Comparison of ENCODE assay signal across 19 mouse cellular contexts in genomic region chr7:132448511-132449154, GRCm38 (mm10).
A peak's percentile ranks its signal among the peaks of the same experiment; 100 is the strongest.
DNase-seq lines count a peak whose midpoint lies in the region; ATAC-seq and TF ChIP-seq lines count a peak whose summit lies in the region.
"Had no signal": no experiment of that assay in that cellular context is flagged by ENCODE, and none has a peak within 500 bp of the region (broad histone marks: within the 10 kb centered on the region; RNA-seq: fewer than 3 reads in every experiment).

No protein-coding gene starts in this region.

- peak; percentile 90 for TF ChIP-seq EP300 in stomach, postnatal 0 days (optimal IDR thresholded peaks at IDR 0.05)

- TF ChIP-seq CTCF in stomach, postnatal 0 days (IDR thresholded peaks at IDR 0.05; ENCODE audit: low read depth), result no peak

- no peak overlapping the region for H3K9ac ChIP-seq in liver, embryonic 11.5 days (ENCODE audit: low read depth, low read length)
- no peak overlapping the region for H3K9ac ChIP-seq in lung, embryonic 16.5 days (ENCODE audit: low read length)
- H3K9ac ChIP-seq in stomach, postnatal 0 days (ENCODE audit: low read length), result no peak overlapping the region
- H3K9ac ChIP-seq: embryonic facial prominence, embryonic 15.5 days; forebrain, embryonic 15.5 days; hindbrain, embryonic 13.5 days; liver, embryonic 14.5 days; midbrain, embryonic 12.5 days; neural tube, embryonic 13.5 days had no signal

- no peaks in the 10 kb centered on the region for H3K4me1 ChIP-seq in liver, embryonic 11.5 days (replicated peaks; ENCODE audit: control insufficient read depth, insufficient read depth, low read length)
- no peaks in the 10 kb centered on the region; the same call in 1 of the 2 replicates for H3K4me1 ChIP-seq in embryonic facial prominence, embryonic 10.5 days
- H3K4me1 ChIP-seq in lung, embryonic 16.5 days (replicated peaks; ENCODE audit: control insufficient read depth, insufficient read depth, low read length), result peaks cover 5% of the 10 kb centered on the region; the same call in 1 of the 2 replicates
- H3K4me1 ChIP-seq in stomach, postnatal 0 days (replicated peaks; ENCODE audit: control insufficient read depth, insufficient read depth), result no peaks in the 10 kb centered on the region; the same call in 1 of the 2 replicates
- H3K4me1 ChIP-seq: midbrain, embryonic 12.5 days had no signal

- no peak overlapping the region for H3K4me3 ChIP-seq in liver, embryonic 11.5 days (ENCODE audit: low read depth, low read length)
- no peak overlapping the region for H3K4me3 ChIP-seq in embryonic facial prominence, embryonic 10.5 days
- no peak overlapping the region for H3K4me3 ChIP-seq in lung, embryonic 16.5 days (ENCODE audit: low read length)
- H3K4me3 ChIP-seq in stomach, postnatal 0 days (ENCODE audit: low read depth, low read length), result no peak overlapping the region
- H3K4me3 ChIP-seq: embryonic facial prominence, embryonic 15.5 days; forebrain, embryonic 15.5 days; heart, embryonic 10.5 days; hindbrain, embryonic 13.5 days; midbrain, embryonic 12.5 days; neural tube, embryonic 13.5 days had no signal

- H3K36me3 ChIP-seq in liver, embryonic 11.5 days (ENCODE audit: control insufficient read depth, insufficient read depth, low read length), result no peaks in the 10 kb centered on the region
- H3K36me3 ChIP-seq in embryonic facial prominence, embryonic 10.5 days (replicated peaks), result no peaks in the 10 kb centered on the region
- no peaks in the 10 kb centered on the region for H3K36me3 ChIP-seq in lung, embryonic 16.5 days (ENCODE audit: control insufficient read depth, insufficient read depth, low read length)
- no peaks in the 10 kb centered on the region for H3K36me3 ChIP-seq in stomach, postnatal 0 days (ENCODE audit: control insufficient read depth, insufficient read depth, low read length)
- H3K36me3 ChIP-seq: embryonic facial prominence, embryonic 15.5 days; forebrain, embryonic 15.5 days; heart, embryonic 10.5 days; hindbrain, embryonic 13.5 days; midbrain, embryonic 12.5 days; neural tube, embryonic 13.5 days had no signal

- peak; percentile 50 for DNase-seq in liver, embryonic 11.5 days (ENCODE audit: low spot score)
- no peak for DNase-seq in liver
- peak; percentile 44 for DNase-seq in embryonic facial prominence, embryonic 10.5 days (ENCODE audit: low spot score)
- DNase-seq in stomach, postnatal 0 days (ENCODE audit: low spot score), result peak; percentile 31
- DNase-seq in frontal cortex, postnatal 10 days (ENCODE audit: low spot score in 2 of 2), result no peak
- DNase-seq in heart, adult 9 months (ENCODE audit: low spot score in 2 of 2), result no peak
- DNase-seq: cerebellum, adult 8-10 months; gastrocnemius, postnatal 10 days; kidney, postnatal 25 days; right cerebral cortex, adult 18-20 months; thymus, adult 18-20 months had no signal

- no peaks in the 10 kb centered on the region for H3K9me3 ChIP-seq in liver, embryonic 11.5 days (ENCODE audit: control insufficient read depth, low read length)
- H3K9me3 ChIP-seq in embryonic facial prominence, embryonic 10.5 days, result peaks cover 4% of the 10 kb centered on the region; the same call in 1 of the 2 replicates
- no peaks in the 10 kb centered on the region for H3K9me3 ChIP-seq in lung, embryonic 16.5 days (ENCODE audit: control insufficient read depth, low read length)
- H3K9me3 ChIP-seq in stomach, postnatal 0 days (ENCODE audit: control insufficient read depth, low read length), result no peaks in the 10 kb centered on the region
- H3K9me3 ChIP-seq: embryonic facial prominence, embryonic 15.5 days; forebrain, embryonic 15.5 days; heart, embryonic 10.5 days; hindbrain, embryonic 13.5 days; neural tube, embryonic 13.5 days had no signal

- no peaks in the 10 kb centered on the region for H3K27me3 ChIP-seq in liver, embryonic 11.5 days (replicated peaks; ENCODE audit: control insufficient read depth, insufficient read depth, low read length)
- 0 out of 2 replicates have a peak, but pooled peaks cover 3% of the 10 kb centered on the region for H3K27me3 ChIP-seq in embryonic facial prominence, embryonic 10.5 days (replicated peaks; ENCODE audit: low read depth, poor library complexity, severe bottlenecking)
- H3K27me3 ChIP-seq in lung, embryonic 16.5 days (ENCODE audit: control insufficient read depth, insufficient read depth, low read depth, low read length), result no peaks in the 10 kb centered on the region
- H3K27me3 ChIP-seq in stomach, postnatal 0 days (ENCODE audit: control insufficient read depth, insufficient read depth, low read length), result no peaks in the 10 kb centered on the region
- H3K27me3 ChIP-seq: embryonic facial prominence, embryonic 15.5 days; forebrain, embryonic 15.5 days; hindbrain, embryonic 13.5 days; midbrain, embryonic 12.5 days; neural tube, embryonic 13.5 days had no signal

- ATAC-seq in liver, embryonic 11.5 days (replicated peaks; ENCODE audit: low FRiP score), result no peak
- ATAC-seq in lung, embryonic 16.5 days (ENCODE audit: low read depth), result peak; percentile 78
- ATAC-seq in stomach, postnatal 0 days (ENCODE audit: low FRiP score, low TSS enrichment), result peak; percentile 73; the same call in 1 of the 2 replicates
- ATAC-seq: forebrain, embryonic 15.5 days had no signal

- no peak overlapping the region for H3K27ac ChIP-seq in liver, embryonic 11.5 days (ENCODE audit: low read depth, low read length)
- no peak overlapping the region; the same call in 1 of the 2 replicates for H3K27ac ChIP-seq in embryonic facial prominence, embryonic 10.5 days (replicated peaks)
- no peak overlapping the region for H3K27ac ChIP-seq in lung, embryonic 16.5 days (ENCODE audit: low read length)
- 0 out of 2 replicates have a peak overlapping the region, but pooled peaks have one; percentile 30 for H3K27ac ChIP-seq in stomach, postnatal 0 days (replicated peaks)
- H3K27ac ChIP-seq: embryonic facial prominence, embryonic 15.5 days; forebrain, embryonic 15.5 days; heart, embryonic 10.5 days; liver, embryonic 14.5 days had no signal

- H3K4me2 ChIP-seq in liver, embryonic 11.5 days, result no peak overlapping the region
- H3K4me2 ChIP-seq in lung, embryonic 16.5 days (ENCODE audit: low read depth, low read length), result no peak overlapping the region
- no peak overlapping the region for H3K4me2 ChIP-seq in stomach, postnatal 0 days (replicated peaks; ENCODE audit: low read depth)
- H3K4me2 ChIP-seq: embryonic facial prominence, embryonic 15.5 days; forebrain, embryonic 15.5 days; hindbrain, embryonic 13.5 days; midbrain, embryonic 12.5 days; neural tube, embryonic 13.5 days had no signal

- 66% methylated on average over 4 of the region's 4 CpGs for WGBS in liver, embryonic 11.5 days
- WGBS in embryonic facial prominence, embryonic 10.5 days, result 65% methylated on average over 4 of the region's 4 CpGs
- WGBS in lung, embryonic 16.5 days, result 46% methylated on average over 4 of the region's 4 CpGs
- 51% methylated on average over 4 of the region's 4 CpGs for WGBS in stomach, postnatal 0 days

Comparison
In these comparisons a context has a peak if more than half of its experiments do, and no peak if none do; other contexts are left out.
1. DNase-seq: peak in liver, embryonic 11.5 days (single experiment), embryonic facial prominence, embryonic 10.5 days (single experiment) and stomach, postnatal 0 days (single experiment); none in liver (single experiment), frontal cortex, postnatal 10 days (0 of 2) and heart, adult 9 months (0 of 2).